Mouse (Mus musculus) liver, embryonic 14.5 days (tissue): ENCODE results near the gene Rbms3. TPM values are rescaled to one million over a fixed set of nuclear protein-coding genes. Genes with fewer than 3 reads are reported as not detected.

ENCODE experiments used
- ATAC-seq: fragments of 200-750 bp; cut with Nextera tagmentation; 2 replicates; pipeline ENCODE4 v1.8.0; 2017; ENCODE audit warnings: moderate number of reproducible peaks, mild to moderate bottlenecking, moderate library complexity; ENCODE audit not compliant: insufficient read depth
- DNase-seq, 3 experiments: peaks; one replicate each; pipeline ENCODE4 v3.0.0-alpha.2; 2012 to 2013; ENCODE audit warnings: low read depth in 3 of 3, low spot score in 3 of 3
- H3K27ac ChIP-seq: fragments of 300-500 bp; sonication (generic); 2 replicates; pipeline ENCODE4 v1.5.1; 2014; ENCODE audit warnings: moderate library complexity, mild to moderate bottlenecking, control low read depth, inconsistent platforms
- H3K27me3 ChIP-seq: fragments of 300-500 bp; sonication (generic); 2 replicates; pipeline ENCODE4 v1.6.1; 2014; ENCODE audit warnings: mild to moderate bottlenecking, low read length, moderate library complexity; ENCODE audit not compliant: control insufficient read depth, insufficient read depth
- H3K36me3 ChIP-seq: fragments of 300-500 bp; sonication (generic); replicated peaks from 2 replicates; pipeline ENCODE4 v1.6.1; 2014; ENCODE audit warnings: low read depth; ENCODE audit not compliant: control insufficient read depth, insufficient read depth
- H3K4me1 ChIP-seq, 2 experiments: fragments of 200-500 bp in 1 of 2; fragments of 300-500 bp in 1 of 2; sonication (generic) in 1 of 2; replicated peaks; 2 replicates each; pipeline ENCODE4 v1.6.1; 2012 to 2014; ENCODE audit warnings: antibody characterized with exemption in 1 of 2, inconsistent platforms in 1 of 2, low read length in 1 of 2; ENCODE audit not compliant: control insufficient read depth in 2 of 2, insufficient read depth in 2 of 2
- H3K4me2 ChIP-seq: fragments of 300-500 bp; sonication (generic); 2 replicates; pipeline ENCODE4 v1.6.1; 2014; ENCODE audit warnings: low read depth, mild to moderate bottlenecking, control low read depth, moderate library complexity
- H3K4me3 ChIP-seq, 2 experiments: fragments of 200-500 bp in 1 of 2; fragments of 300-500 bp in 1 of 2; sonication (generic) in 1 of 2; 2 replicates each; pipeline ENCODE4 v1.5.1; 2012 to 2014; ENCODE audit warnings: low read depth in 2 of 2, low read length in 2 of 2, mild to moderate bottlenecking in 2 of 2, control low read depth in 1 of 2, inconsistent platforms in 1 of 2, moderate library complexity in 1 of 2; ENCODE audit not compliant: insufficient read depth in 1 of 2
- H3K9ac ChIP-seq: fragments of 300-500 bp; sonication (generic); replicated peaks from 2 replicates; pipeline ENCODE4 v1.6.1; 2014; ENCODE audit warnings: mild to moderate bottlenecking, control low read depth, moderate library complexity
- H3K9me3 ChIP-seq: fragments of 300-500 bp; sonication (generic); 2 replicates; pipeline ENCODE4 v1.6.1; 2016; ENCODE audit warnings: low read length, mixed read lengths; ENCODE audit not compliant: control insufficient read depth
- CTCF ChIP-seq: IDR thresholded peaks from 2 replicates; pipeline ENCODE4 v1.5.1; 2016; ENCODE audit warnings: antibody characterized with exemption, low read depth, control low read depth
- EP300 ChIP-seq: IDR thresholded peaks from 2 replicates; pipeline ENCODE4 v1.6.1; 2016; ENCODE audit warnings: antibody characterized with exemption, low read depth
- WGBS: fragments of 180-500 bp; shearing (Covaris S2); extraction: QIAGEN DNeasy Blood & Tissue Kit; methylation state at CpG from one replicate; pipeline ENCODE4 v1.1.7; 2014; ENCODE audit not compliant: insufficient replicate concordance; 5-methylcytosine and 5-hydroxymethylcytosine counted together
- polyA plus RNA-seq, 2 experiments: library from polyadenylated mRNA; depleted of rRNA in 1 of 2; stranded (reverse) in 1 of 2; unstranded in 1 of 2; fragments of >200 nt; fragmentation: Nextera tagmentation in 1 of 2; extraction: Ambion mirVana in 1 of 2; gene quantifications; 2 replicates each; pipeline versions ENCODE4 v1.2.1 to v1.2.3; 2012 to 2014

Gene Rbms3
- polyA plus RNA-seq, 2 experiments, result 0.88 to 2.4 TPM

DNA sequence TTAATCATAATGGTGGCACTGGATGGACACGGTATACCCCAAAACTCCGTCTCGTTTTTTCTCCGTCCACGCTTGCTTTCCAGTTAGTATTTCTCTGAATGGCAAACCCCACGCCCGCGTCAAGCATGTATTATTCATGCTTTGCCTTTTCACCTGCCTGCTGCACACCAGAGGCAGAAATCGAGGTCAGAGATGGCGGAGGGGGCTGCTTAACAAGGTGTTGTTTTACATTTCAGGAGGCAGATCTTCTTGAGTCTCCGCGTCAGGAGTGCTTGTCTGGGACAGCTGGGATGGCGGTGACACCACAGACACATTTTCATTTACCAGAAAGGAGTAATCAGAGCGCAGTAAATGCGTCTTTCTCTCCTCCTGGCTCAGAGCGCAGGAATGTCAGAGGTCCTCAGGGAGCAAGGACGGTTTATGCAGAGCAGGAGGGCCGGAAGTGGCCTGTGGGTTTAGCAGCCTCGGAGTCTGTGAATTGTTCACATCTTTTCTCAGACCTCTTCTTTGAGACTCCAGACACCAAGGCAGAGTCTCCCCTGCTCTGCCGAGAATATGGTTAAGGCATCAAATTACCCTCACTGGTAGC, 475.9 kb downstream of the Rbms3 start:
- 49% methylated on average over 20 of the region's 20 CpGs for WGBS
- H3K9ac ChIP-seq, result no peak overlapping the region
- ATAC-seq (no peak), DNase-seq (no peak)
- no peaks in the 10 kb centered on the region for H3K27me3 ChIP-seq
- no peaks in the 10 kb centered on the region for H3K9me3 ChIP-seq
- no peak overlapping the region for H3K4me2 ChIP-seq
- no peak overlapping the region for H3K27ac ChIP-seq
- H3K36me3 ChIP-seq, result no peaks in the 10 kb centered on the region
- TF ChIP-seq EP300, result no peak
- TF ChIP-seq CTCF, result no peak
- no peak overlapping the region for H3K4me3 ChIP-seq
- no peaks in the 10 kb centered on the region for H3K4me1 ChIP-seq

DNA sequence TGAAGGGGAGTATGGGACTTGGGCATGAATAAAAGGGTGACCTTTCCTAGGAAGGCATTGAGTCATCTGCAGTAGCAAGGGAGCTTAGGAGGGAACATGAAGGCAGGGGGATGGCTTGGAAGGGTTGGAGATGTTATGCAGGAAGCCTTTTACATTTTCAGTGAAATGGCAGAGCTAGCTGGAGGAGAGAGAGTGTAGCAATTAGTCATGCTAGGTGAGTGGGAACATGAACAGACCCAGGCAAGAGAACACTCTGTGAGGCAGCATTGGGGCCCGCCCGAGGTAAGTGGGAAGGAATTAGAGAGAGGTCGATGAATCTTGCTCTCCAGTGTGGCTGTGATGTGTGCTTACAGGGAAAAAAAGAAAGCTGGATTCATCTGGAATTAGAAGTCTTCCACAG, 477.8 kb downstream of the Rbms3 start:
- WGBS, result 64% methylated on average over 3 of the region's 3 CpGs
- ATAC-seq (no peak), DNase-seq (no peak)
- Histone ChIP-seq H3K4me2 (no peak overlapping the region), H3K4me1 (no peaks in the 10 kb centered on the region), H3K9ac (no peak overlapping the region), H3K36me3 (no peaks in the 10 kb centered on the region), H3K27me3 (no peaks in the 10 kb centered on the region), H3K9me3 (no peaks in the 10 kb centered on the region), H3K4me3 (no peak overlapping the region), H3K27ac (no peak overlapping the region)
- TF ChIP-seq CTCF (no peak), EP300 (no peak)

DNA sequence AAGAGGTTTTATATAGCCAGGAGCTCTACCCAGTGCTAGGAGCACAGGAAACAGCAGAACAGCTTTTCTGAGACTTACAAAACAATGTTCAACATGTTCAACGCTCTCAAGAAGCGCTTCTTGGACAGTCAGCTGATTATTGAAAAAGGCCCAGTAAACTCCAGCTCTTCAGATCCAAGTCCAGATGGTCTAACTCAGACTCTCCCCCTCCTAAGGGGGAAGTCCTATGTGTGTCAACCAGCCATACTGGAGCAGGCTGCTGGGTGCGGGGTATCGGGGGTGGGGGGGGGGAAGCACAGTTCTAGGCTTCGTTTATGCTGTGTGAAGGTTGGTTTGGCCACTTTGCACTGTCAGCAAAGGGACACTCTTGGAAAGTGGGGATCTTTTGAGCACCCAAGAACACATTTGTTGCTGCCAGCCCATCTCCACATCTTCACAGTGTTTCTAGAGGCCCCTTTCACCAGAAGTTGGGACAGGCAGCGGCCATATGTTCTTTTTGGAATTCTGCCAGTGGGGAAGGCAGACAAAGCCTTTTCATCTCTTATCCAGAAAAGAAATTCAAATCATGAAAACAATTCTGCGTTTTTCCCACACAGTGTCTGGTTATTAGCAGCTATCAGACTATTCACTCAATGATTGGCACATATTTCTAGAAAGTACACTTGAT, 485.5 kb downstream of the Rbms3 start:
- DNase-seq, result no peak
- no peak overlapping the region for H3K4me2 ChIP-seq
- WGBS, result 69% methylated on average over 7 of the region's 7 CpGs

DNA sequence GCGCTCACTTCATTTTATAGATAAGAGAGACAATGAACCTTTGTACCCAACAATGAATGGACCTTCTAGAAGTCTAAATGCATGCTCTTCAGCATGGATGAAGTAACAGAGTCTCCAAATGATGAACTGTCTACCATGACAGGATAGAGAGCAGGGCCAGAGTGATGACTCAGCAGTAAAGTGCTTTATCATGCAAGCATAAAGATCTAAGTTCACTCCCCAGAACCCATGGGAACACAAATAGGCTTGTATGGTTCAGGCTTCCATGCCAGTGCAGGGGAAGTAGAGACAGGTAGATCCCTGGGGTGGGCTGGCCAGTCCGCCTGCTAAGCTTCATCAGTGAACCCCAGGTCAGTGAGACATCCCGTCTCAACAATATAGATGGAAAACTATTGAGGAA, 489.7 kb downstream of the Rbms3 start:
- no peaks in the 10 kb centered on the region for H3K36me3 ChIP-seq
- TF ChIP-seq EP300, result no peak
- TF ChIP-seq CTCF, result no peak
- no peak overlapping the region for H3K27ac ChIP-seq
- no peaks in the 10 kb centered on the region for H3K9me3 ChIP-seq
- ATAC-seq (no peak), DNase-seq (no peak)
- H3K9ac ChIP-seq, result no peak overlapping the region
- H3K27me3 ChIP-seq, result no peaks in the 10 kb centered on the region
- WGBS, result 62% methylated on average over 3 of the region's 3 CpGs
- H3K4me2 ChIP-seq, result no peak overlapping the region
- no peaks in the 10 kb centered on the region for H3K4me1 ChIP-seq
- no peak overlapping the region for H3K4me3 ChIP-seq

More for the DNA sequence above, 485.5 kb downstream of the Rbms3 start:
- H3K27ac ChIP-seq, result no peak overlapping the region
- no peak overlapping the region for H3K4me3 ChIP-seq
- no peaks in the 10 kb centered on the region for H3K4me1 ChIP-seq
- no peak for ATAC-seq
- H3K36me3 ChIP-seq, result no peaks in the 10 kb centered on the region
- no peaks in the 10 kb centered on the region for H3K27me3 ChIP-seq
- H3K9me3 ChIP-seq, result no peaks in the 10 kb centered on the region
- no peak overlapping the region for H3K9ac ChIP-seq
- TF ChIP-seq CTCF (no peak), EP300 (no peak)

DNA sequence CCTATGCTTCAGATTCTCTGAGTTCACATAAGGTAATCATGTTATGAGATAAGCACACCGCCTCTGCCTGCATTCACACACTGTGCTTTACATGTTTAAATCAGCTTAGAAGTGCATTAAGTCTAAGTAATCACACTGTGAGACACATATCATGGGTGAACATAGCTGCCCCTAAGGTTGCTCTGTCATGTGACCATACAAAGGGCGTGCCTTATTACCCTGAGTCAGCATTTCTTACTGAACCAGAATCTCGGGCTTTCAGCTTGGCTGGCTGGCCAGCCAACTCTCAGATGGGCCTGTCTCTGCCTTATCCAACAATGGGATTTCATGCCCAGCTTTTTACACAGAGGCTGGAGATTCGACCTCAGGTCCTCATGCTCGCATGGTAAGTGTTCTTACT, 493.3 kb downstream of the Rbms3 start:
- DNase-seq (no peak), ATAC-seq (no peak)
- TF ChIP-seq CTCF (no peak), EP300 (no peak)
- Histone ChIP-seq H3K9ac (no peak overlapping the region), H3K27me3 (no peaks in the 10 kb centered on the region), H3K4me3 (no peak overlapping the region), H3K4me1 (no peaks in the 10 kb centered on the region), H3K9me3 (no peaks in the 10 kb centered on the region), H3K36me3 (no peaks in the 10 kb centered on the region), H3K4me2 (no peak overlapping the region), H3K27ac (no peak overlapping the region)
- 41% methylated on average over 5 of the region's 5 CpGs for WGBS
